Mouse (Mus musculus): ENCODE measurements at regions not wholly inside any gene's neighbourhood (a gene's known extent, or its start where the extent isn't known, plus 50 kb on each side); places are given as distances from the start of the nearest gene placed in this dataset.

- H3K9ac ChIP-seq (ENCODE audit: low read depth, low read length): no peak overlapping the region
- DNase-seq (ENCODE audit: low spot score) (no peak), ATAC-seq (ENCODE audit: low read depth) (no peak)
- no peaks in the 10 kb centered on the region for H3K9me3 ChIP-seq (ENCODE audit: control insufficient read depth, low read length)
- H3K27ac ChIP-seq (replicated peaks; ENCODE audit: low read depth, low read length): no peak overlapping the region
- H3K27me3 ChIP-seq (replicated peaks; ENCODE audit: control insufficient read depth, insufficient read depth, low read length): no peaks in the 10 kb centered on the region
- H3K36me3 ChIP-seq (ENCODE audit: control insufficient read depth, insufficient read depth, low read length): no peaks in the 10 kb centered on the region
- no peak overlapping the region for H3K4me3 ChIP-seq (ENCODE audit: low read depth, low read length)
- WGBS: 86% methylated on average over 6 of the region's 6 CpGs
- H3K4me2 ChIP-seq (ENCODE audit: low read depth, low read length): no peak overlapping the region
- no peaks in the 10 kb centered on the region for H3K4me1 ChIP-seq (ENCODE audit: control insufficient read depth, insufficient read depth, low read length)
These were observed 1053.6 kb upstream of the Celf2 start for GRCm38 (mm10) chr2:8562948-8563347.

GRCm38 (mm10) chr2:8546116-8546515, 1036.8 kb upstream of the Celf2 start:
- DNase-seq (ENCODE audit: low spot score): no peak
- ATAC-seq (ENCODE audit: low read depth): no peak
- Histone ChIP-seq H3K36me3 (ENCODE audit: control insufficient read depth, insufficient read depth, low read length) (no peaks in the 10 kb centered on the region), H3K4me1 (ENCODE audit: control insufficient read depth, insufficient read depth, low read length) (no peaks in the 10 kb centered on the region), H3K27me3 (replicated peaks; ENCODE audit: control insufficient read depth, insufficient read depth, low read length) (no peaks in the 10 kb centered on the region), H3K4me3 (ENCODE audit: low read depth, low read length) (no peak overlapping the region), H3K9me3 (ENCODE audit: control insufficient read depth, low read length) (no peaks in the 10 kb centered on the region), H3K9ac (ENCODE audit: low read depth, low read length) (no peak overlapping the region), H3K27ac (replicated peaks; ENCODE audit: low read depth, low read length) (no peak overlapping the region), H3K4me2 (ENCODE audit: low read depth, low read length) (no peak overlapping the region)

- no peak overlapping the region for H3K4me3 ChIP-seq (ENCODE audit: low read depth, low read length)
- no peaks in the 10 kb centered on the region for H3K4me1 ChIP-seq (ENCODE audit: control insufficient read depth, insufficient read depth, low read length)
- H3K4me2 ChIP-seq (ENCODE audit: low read depth, low read length): no peak overlapping the region
- no peaks in the 10 kb centered on the region for H3K27me3 ChIP-seq (replicated peaks; ENCODE audit: control insufficient read depth, insufficient read depth, low read length)
- DNase-seq (ENCODE audit: low spot score): peak; percentile 24
- no peak for ATAC-seq (ENCODE audit: low read depth)
- H3K9me3 ChIP-seq (ENCODE audit: control insufficient read depth, low read length): no peaks in the 10 kb centered on the region
- WGBS: 4% methylated on average over 1 of the region's 1 CpGs
- no peak overlapping the region for H3K9ac ChIP-seq (ENCODE audit: low read depth, low read length)
- H3K27ac ChIP-seq (replicated peaks; ENCODE audit: low read depth, low read length): no peak overlapping the region
- no peaks in the 10 kb centered on the region for H3K36me3 ChIP-seq (ENCODE audit: control insufficient read depth, insufficient read depth, low read length)
These were observed 1027.5 kb upstream of the Celf2 start for GRCm38 (mm10) chr2:8536842-8537241.

- no peak overlapping the region for H3K4me3 ChIP-seq (ENCODE audit: low read depth, low read length)
- no peaks in the 10 kb centered on the region for H3K36me3 ChIP-seq (ENCODE audit: control insufficient read depth, insufficient read depth, low read length)
- H3K27ac ChIP-seq (replicated peaks; ENCODE audit: low read depth, low read length): no peak overlapping the region
- DNase-seq (ENCODE audit: low spot score) (no peak), ATAC-seq (ENCODE audit: low read depth) (no peak)
- H3K9me3 ChIP-seq (ENCODE audit: control insufficient read depth, low read length): no peaks in the 10 kb centered on the region
- WGBS: 16% methylated on average over 1 of the region's 1 CpGs
- no peaks in the 10 kb centered on the region for H3K27me3 ChIP-seq (replicated peaks; ENCODE audit: control insufficient read depth, insufficient read depth, low read length)
- no peak overlapping the region for H3K9ac ChIP-seq (ENCODE audit: low read depth, low read length)
- H3K4me1 ChIP-seq (ENCODE audit: control insufficient read depth, insufficient read depth, low read length): no peaks in the 10 kb centered on the region
- no peak overlapping the region for H3K4me2 ChIP-seq (ENCODE audit: low read depth, low read length)
These were observed 989.1 kb upstream of the Celf2 start for GRCm38 (mm10) chr2:8498466-8498865.

- ATAC-seq (ENCODE audit: low read depth) (no peak), DNase-seq (ENCODE audit: low spot score) (no peak)
- WGBS: 56% methylated on average over 6 of the region's 6 CpGs
- H3K27me3 ChIP-seq (replicated peaks; ENCODE audit: control insufficient read depth, insufficient read depth, low read length): no peaks in the 10 kb centered on the region
- H3K4me1 ChIP-seq (ENCODE audit: control insufficient read depth, insufficient read depth, low read length): no peaks in the 10 kb centered on the region
- H3K4me3 ChIP-seq (ENCODE audit: low read depth, low read length): no peak overlapping the region
- H3K36me3 ChIP-seq (ENCODE audit: control insufficient read depth, insufficient read depth, low read length): no peaks in the 10 kb centered on the region
- H3K9ac ChIP-seq (ENCODE audit: low read depth, low read length): no peak overlapping the region
- H3K27ac ChIP-seq (replicated peaks; ENCODE audit: low read depth, low read length): no peak overlapping the region
- H3K9me3 ChIP-seq (ENCODE audit: control insufficient read depth, low read length): no peaks in the 10 kb centered on the region
- no peak overlapping the region for H3K4me2 ChIP-seq (ENCODE audit: low read depth, low read length)
These were observed 968.6 kb upstream of the Celf2 start for GRCm38 (mm10) chr2:8477827-8478528.

- 59% methylated on average over 1 of the region's 1 CpGs for WGBS
- no peaks in the 10 kb centered on the region for H3K36me3 ChIP-seq (ENCODE audit: control insufficient read depth, insufficient read depth, low read length)
- H3K9me3 ChIP-seq (ENCODE audit: control insufficient read depth, low read length): no peaks in the 10 kb centered on the region
- DNase-seq (ENCODE audit: low spot score) (peak; percentile 7), ATAC-seq (ENCODE audit: low read depth) (no peak)
- H3K27me3 ChIP-seq (replicated peaks; ENCODE audit: control insufficient read depth, insufficient read depth, low read length): no peaks in the 10 kb centered on the region
- no peak overlapping the region for H3K4me3 ChIP-seq (ENCODE audit: low read depth, low read length)
- no peak overlapping the region for H3K4me2 ChIP-seq (ENCODE audit: low read depth, low read length)
- H3K4me1 ChIP-seq (ENCODE audit: control insufficient read depth, insufficient read depth, low read length): no peaks in the 10 kb centered on the region
- H3K9ac ChIP-seq (ENCODE audit: low read depth, low read length): no peak overlapping the region
- no peak overlapping the region for H3K27ac ChIP-seq (replicated peaks; ENCODE audit: low read depth, low read length)
These were observed 961.2 kb upstream of the Celf2 start for GRCm38 (mm10) chr2:8470546-8470945.

GRCm38 (mm10) chr2:8468989-8469388, 959.6 kb upstream of the Celf2 start:
- no peaks in the 10 kb centered on the region for H3K36me3 ChIP-seq (ENCODE audit: control insufficient read depth, insufficient read depth, low read length)

GRCm38 (mm10) chr2:8468351-8468750, 959.0 kb upstream of the Celf2 start:
- no peak overlapping the region for H3K27ac ChIP-seq (replicated peaks; ENCODE audit: low read depth, low read length)
- no peaks in the 10 kb centered on the region for H3K27me3 ChIP-seq (replicated peaks; ENCODE audit: control insufficient read depth, insufficient read depth, low read length)
- no peak overlapping the region for H3K4me2 ChIP-seq (ENCODE audit: low read depth, low read length)
- H3K4me3 ChIP-seq (ENCODE audit: low read depth, low read length): no peak overlapping the region
- ATAC-seq (ENCODE audit: low read depth): no peak
- H3K36me3 ChIP-seq (ENCODE audit: control insufficient read depth, insufficient read depth, low read length): no peaks in the 10 kb centered on the region
- H3K9ac ChIP-seq (ENCODE audit: low read depth, low read length): no peak overlapping the region
- no peak for DNase-seq (ENCODE audit: low spot score)
- H3K4me1 ChIP-seq (ENCODE audit: control insufficient read depth, insufficient read depth, low read length): no peaks in the 10 kb centered on the region
- H3K9me3 ChIP-seq (ENCODE audit: control insufficient read depth, low read length): no peaks in the 10 kb centered on the region

More at GRCm38 (mm10) chr2:8468989-8469388, 959.6 kb upstream of the Celf2 start:
- H3K27me3 ChIP-seq (replicated peaks; ENCODE audit: control insufficient read depth, insufficient read depth, low read length): no peaks in the 10 kb centered on the region
- no peak overlapping the region for H3K4me2 ChIP-seq (ENCODE audit: low read depth, low read length)
- no peak overlapping the region for H3K27ac ChIP-seq (replicated peaks; ENCODE audit: low read depth, low read length)
- no peak for ATAC-seq (ENCODE audit: low read depth)
- no peak overlapping the region for H3K4me3 ChIP-seq (ENCODE audit: low read depth, low read length)
- no peak overlapping the region for H3K9ac ChIP-seq (ENCODE audit: low read depth, low read length)
- 47% methylated on average over 2 of the region's 2 CpGs for WGBS
- DNase-seq (ENCODE audit: low spot score): no peak
- no peaks in the 10 kb centered on the region for H3K9me3 ChIP-seq (ENCODE audit: control insufficient read depth, low read length)
- no peaks in the 10 kb centered on the region for H3K4me1 ChIP-seq (ENCODE audit: control insufficient read depth, insufficient read depth, low read length)

GRCm38 (mm10) chr2:8467531-8468203, 958.3 kb upstream of the Celf2 start:
- 61% methylated on average over 2 of the region's 2 CpGs for WGBS
- Histone ChIP-seq H3K4me3 (ENCODE audit: low read depth, low read length) (no peak overlapping the region), H3K4me1 (ENCODE audit: control insufficient read depth, insufficient read depth, low read length) (no peaks in the 10 kb centered on the region), H3K27ac (replicated peaks; ENCODE audit: low read depth, low read length) (no peak overlapping the region), H3K36me3 (ENCODE audit: control insufficient read depth, insufficient read depth, low read length) (no peaks in the 10 kb centered on the region), H3K4me2 (ENCODE audit: low read depth, low read length) (no peak overlapping the region), H3K27me3 (replicated peaks; ENCODE audit: control insufficient read depth, insufficient read depth, low read length) (no peaks in the 10 kb centered on the region), H3K9ac (ENCODE audit: low read depth, low read length) (no peak overlapping the region), H3K9me3 (ENCODE audit: control insufficient read depth, low read length) (no peaks in the 10 kb centered on the region)
- DNase-seq (ENCODE audit: low spot score) (peak; percentile 20), ATAC-seq (ENCODE audit: low read depth) (no peak)
